Mouse (Mus musculus): ENCODE measurements around the gene Sit1. TPM values are rescaled to one million over a fixed set of nuclear protein-coding genes. Genes with fewer than 3 reads are reported as not detected.

Sit1 gene
- polyA plus RNA-seq (2015; fragmentation: Nextera tagmentation; extraction: Ambion mirVana) = 2.0 and 3.9 TPM in 2 replicates

DNA sequence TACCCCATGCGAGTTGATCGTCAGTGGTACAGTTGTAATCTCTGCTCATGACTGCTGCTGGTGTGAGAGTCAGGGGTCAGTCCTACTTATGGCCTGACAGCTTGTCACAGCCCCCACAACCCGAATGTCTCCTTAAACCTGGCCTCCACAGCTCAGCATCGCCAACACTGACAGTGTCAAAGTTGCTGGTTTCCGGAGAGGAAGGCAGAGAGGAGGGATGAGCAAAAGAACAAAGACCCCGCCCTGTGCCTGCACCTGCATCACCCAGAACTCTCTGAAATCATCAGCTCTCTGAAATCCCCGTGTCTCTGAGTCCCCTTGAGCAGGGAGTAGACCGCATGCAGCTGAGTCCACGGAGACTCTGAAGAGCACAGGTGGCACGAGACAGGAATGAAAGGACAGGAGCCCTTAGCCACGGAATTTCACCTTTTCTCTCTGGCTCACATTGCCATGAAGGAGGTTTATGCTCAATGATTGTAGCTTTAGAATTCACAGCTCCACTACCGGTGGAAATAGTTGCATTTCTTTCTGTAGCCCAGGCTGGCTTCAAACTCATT lies at the start of gene Sit1:
Gene Sit1 (minus strand): TSS at position 200 of the 557 bp plus-strand sequence.
- H3K27me3 ChIP-seq (ENCODE audit: control insufficient read depth, insufficient read depth, low read length) = no peaks in the 10 kb centered on the region
- peak within 1 kb of the TSS; percentile 14; the same call in 1 of the 2 replicates for H3K4me3 ChIP-seq (ENCODE audit: low read length)
- H3K9ac ChIP-seq (ENCODE audit: low read length) = 0 out of 2 replicates have a peak within 1 kb of the TSS, but pooled peaks have one; percentile 21

DNA sequence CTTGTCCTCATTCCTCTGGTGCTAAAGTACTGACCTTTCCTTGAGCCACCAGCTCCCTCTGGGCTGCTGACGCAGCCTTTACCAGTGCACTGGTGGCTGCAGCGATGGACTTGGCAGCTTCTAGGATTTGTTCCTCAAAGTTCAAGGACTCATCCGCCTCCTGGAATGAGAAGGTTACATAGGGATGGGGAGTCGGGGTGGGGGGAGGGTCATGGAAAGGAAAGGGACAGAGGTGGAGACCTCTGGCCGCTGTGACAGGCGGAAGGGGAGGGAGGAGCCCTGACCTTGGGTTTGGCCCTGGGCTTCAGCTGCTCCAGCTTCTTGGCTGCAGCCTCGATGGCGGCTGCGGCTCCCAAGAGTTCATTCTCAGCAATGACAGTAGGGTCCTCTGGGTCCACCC lies 49.7 kb upstream of the Sit1 start:
- WGBS = 82% methylated on average over 9 of the region's 9 CpGs
- H3K27ac ChIP-seq (ENCODE audit: low read length) = no peak overlapping the region
- no peak for ATAC-seq (replicated peaks; ENCODE audit: extremely low read depth, insufficient read depth, low FRiP score)
- peaks cover 10% of the 10 kb centered on the region; the same call in 1 of the 2 replicates for H3K4me1 ChIP-seq (ENCODE audit: control insufficient read depth, insufficient read depth, low read length)
- no peaks in the 10 kb centered on the region for H3K27me3 ChIP-seq (ENCODE audit: control insufficient read depth, insufficient read depth, low read length)
- no peaks in the 10 kb centered on the region for H3K9me3 ChIP-seq (replicated peaks; ENCODE audit: control insufficient read depth, low read length)
- no peak overlapping the region for H3K9ac ChIP-seq (ENCODE audit: low read length)
- H3K36me3 ChIP-seq (ENCODE audit: control insufficient read depth, insufficient read depth) = peaks cover 71% of the 10 kb centered on the region
- H3K4me2 ChIP-seq (ENCODE audit: low read depth, low read length) = no peak overlapping the region
- no peak overlapping the region for H3K4me3 ChIP-seq (ENCODE audit: low read length)

More for the DNA sequence above, at the start of gene Sit1:
- Histone ChIP-seq H3K27ac (ENCODE audit: low read length) (no peak within 1 kb of the TSS), H3K9me3 (replicated peaks; ENCODE audit: control insufficient read depth, low read length) (no peaks in the 10 kb centered on the region; the same call in 1 of the 2 replicates), H3K36me3 (ENCODE audit: control insufficient read depth, insufficient read depth) (no peaks in the 10 kb centered on the region), H3K4me1 (ENCODE audit: control insufficient read depth, insufficient read depth, low read length) (0 out of 2 replicates have a peak, but pooled peaks cover under 1% of the 10 kb centered on the region), H3K4me2 (ENCODE audit: low read depth, low read length) (peak within 1 kb of the TSS; percentile 26)
- WGBS = 53% methylated on average over 12 of the region's 12 CpGs
- ATAC-seq (replicated peaks; ENCODE audit: extremely low read depth, insufficient read depth, low FRiP score) = peak; percentile 21; the same call in 1 of the 2 replicates

- no peaks in the 10 kb centered on the region for H3K27me3 ChIP-seq (ENCODE audit: control insufficient read depth, insufficient read depth, low read length)
- WGBS = 16% methylated on average over 7 of the region's 7 CpGs
- H3K4me3 ChIP-seq (ENCODE audit: low read length) = no peak overlapping the region
- no peak overlapping the region for H3K4me2 ChIP-seq (ENCODE audit: low read depth, low read length)
- H3K9me3 ChIP-seq (replicated peaks; ENCODE audit: control insufficient read depth, low read length) = no peaks in the 10 kb centered on the region
- peak overlapping the region; percentile 23; the same call in 1 of the 2 replicates for H3K27ac ChIP-seq (ENCODE audit: low read length)
- peaks cover 48% of the 10 kb centered on the region for H3K36me3 ChIP-seq (ENCODE audit: control insufficient read depth, insufficient read depth)
- no peak overlapping the region; the same call in 1 of the 2 replicates for H3K9ac ChIP-seq (ENCODE audit: low read length)
- peaks cover 10% of the 10 kb centered on the region; the same call in 1 of the 2 replicates for H3K4me1 ChIP-seq (ENCODE audit: control insufficient read depth, insufficient read depth, low read length)
- ATAC-seq (replicated peaks; ENCODE audit: extremely low read depth, insufficient read depth, low FRiP score) = no peak; the same call in 1 of the 2 replicates
Observed at GRCm38 (mm10) chr4:43530581-43530980, 47.0 kb upstream of the Sit1 start.

DNA sequence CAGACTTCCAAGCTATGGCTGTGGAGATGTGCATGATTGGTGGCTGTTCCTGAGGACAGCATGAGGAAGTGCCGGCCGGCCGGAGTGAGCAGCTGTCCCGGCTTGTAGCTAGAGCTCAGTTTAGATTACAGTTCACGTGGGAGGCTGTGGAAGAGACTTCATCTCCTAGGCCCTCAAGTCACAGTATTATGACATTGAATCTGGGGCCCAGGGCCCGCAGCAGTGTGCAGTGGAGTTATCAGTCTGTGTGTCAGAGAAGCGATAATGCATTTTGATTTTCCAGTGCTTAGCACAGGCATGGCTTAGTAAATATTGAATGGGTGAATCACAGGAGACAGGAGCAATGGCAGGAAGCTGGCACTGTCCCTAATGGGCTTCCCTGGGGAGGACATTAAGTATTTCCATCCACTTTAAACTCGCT lies 46.6 kb upstream of the Sit1 start:
- no peak overlapping the region for H3K4me3 ChIP-seq (ENCODE audit: low read length)
- peaks cover 10% of the 10 kb centered on the region; the same call in 1 of the 2 replicates for H3K4me1 ChIP-seq (ENCODE audit: control insufficient read depth, insufficient read depth, low read length)
- H3K27me3 ChIP-seq (ENCODE audit: control insufficient read depth, insufficient read depth, low read length) = no peaks in the 10 kb centered on the region
- WGBS = 29% methylated on average over 8 of the region's 8 CpGs
- H3K4me2 ChIP-seq (ENCODE audit: low read depth, low read length) = no peak overlapping the region
- no peaks in the 10 kb centered on the region for H3K9me3 ChIP-seq (replicated peaks; ENCODE audit: control insufficient read depth, low read length)
- no peak overlapping the region; the same call in 1 of the 2 replicates for H3K9ac ChIP-seq (ENCODE audit: low read length)
- peaks cover 43% of the 10 kb centered on the region for H3K36me3 ChIP-seq (ENCODE audit: control insufficient read depth, insufficient read depth)
- ATAC-seq (replicated peaks; ENCODE audit: extremely low read depth, insufficient read depth, low FRiP score) = no peak
- peak overlapping the region; percentile 33; the same call in 1 of the 2 replicates for H3K27ac ChIP-seq (ENCODE audit: low read length)

- ATAC-seq (replicated peaks; ENCODE audit: extremely low read depth, insufficient read depth, low FRiP score) = no peak
- H3K9ac ChIP-seq (ENCODE audit: low read length) = no peak overlapping the region
- peaks cover 27% of the 10 kb centered on the region for H3K36me3 ChIP-seq (ENCODE audit: control insufficient read depth, insufficient read depth)
- WGBS = 79% methylated on average over 9 of the region's 9 CpGs
- no peaks in the 10 kb centered on the region for H3K27me3 ChIP-seq (ENCODE audit: control insufficient read depth, insufficient read depth, low read length)
- H3K27ac ChIP-seq (ENCODE audit: low read length) = no peak overlapping the region
- H3K9me3 ChIP-seq (replicated peaks; ENCODE audit: control insufficient read depth, low read length) = no peaks in the 10 kb centered on the region
- peaks cover 10% of the 10 kb centered on the region; the same call in 1 of the 2 replicates for H3K4me1 ChIP-seq (ENCODE audit: control insufficient read depth, insufficient read depth, low read length)
- no peak overlapping the region for H3K4me3 ChIP-seq (ENCODE audit: low read length)
- no peak overlapping the region for H3K4me2 ChIP-seq (ENCODE audit: low read depth, low read length)
Observed at GRCm38 (mm10) chr4:43528487-43528886, 45.0 kb upstream of the Sit1 start.

DNA sequence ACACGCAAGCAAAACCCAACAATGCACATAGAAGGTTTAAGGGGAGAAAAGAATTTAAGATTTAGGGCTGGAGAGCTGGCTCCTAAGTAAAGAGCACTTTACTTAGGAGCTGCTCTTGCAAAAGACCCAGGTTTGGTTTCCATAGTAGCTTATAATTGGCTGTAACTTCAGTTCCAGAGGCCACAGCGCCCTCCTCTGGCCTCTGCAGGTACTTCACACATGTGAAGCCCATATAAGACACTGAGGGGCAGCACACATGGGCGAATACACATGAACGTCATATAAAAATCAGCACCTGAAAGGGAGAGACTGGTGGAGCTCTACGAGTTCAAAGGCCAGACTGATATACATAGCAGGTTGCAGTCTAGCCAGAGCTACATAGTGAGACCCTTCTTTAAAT lies 44.3 kb upstream of the Sit1 start:
- no peak for ATAC-seq (replicated peaks; ENCODE audit: extremely low read depth, insufficient read depth, low FRiP score)
- no peaks in the 10 kb centered on the region for H3K27me3 ChIP-seq (ENCODE audit: control insufficient read depth, insufficient read depth, low read length)

DNA sequence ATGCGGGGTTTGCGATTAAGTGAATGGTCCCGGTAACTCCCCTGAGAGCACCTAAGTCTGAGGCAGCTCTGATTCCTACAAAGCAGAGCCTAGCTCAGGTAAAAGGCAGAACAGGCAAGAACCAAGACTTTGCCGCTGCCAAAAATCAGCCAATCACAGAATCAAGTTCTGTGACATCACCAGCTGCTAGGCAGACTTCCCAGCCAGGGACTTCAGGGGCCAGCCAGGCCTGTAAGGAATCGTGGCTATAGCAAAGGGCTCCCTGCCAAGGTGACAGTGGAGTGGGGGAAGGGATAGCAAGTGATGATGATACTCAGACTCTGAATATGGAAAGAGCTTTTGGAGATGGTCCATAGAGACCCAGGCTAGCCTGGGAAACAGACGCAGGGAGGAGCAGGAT lies 36.4 kb upstream of the Sit1 start:
- ATAC-seq (replicated peaks; ENCODE audit: extremely low read depth, insufficient read depth, low FRiP score) = 0 out of 2 replicates have a peak, but pooled peaks have one; percentile 29
- Histone ChIP-seq H3K4me3 (ENCODE audit: low read length) (peak overlapping the region; percentile 30; the same call in 1 of the 2 replicates), H3K36me3 (ENCODE audit: control insufficient read depth, insufficient read depth) (peaks cover 14% of the 10 kb centered on the region; the same call in 1 of the 2 replicates), H3K27ac (ENCODE audit: low read length) (peak overlapping the region; percentile 30), H3K4me1 (ENCODE audit: control insufficient read depth, insufficient read depth, low read length) (peaks cover 27% of the 10 kb centered on the region), H3K9ac (ENCODE audit: low read length) (no peak overlapping the region), H3K4me2 (ENCODE audit: low read depth, low read length) (peak overlapping the region; percentile 60), H3K27me3 (ENCODE audit: control insufficient read depth, insufficient read depth, low read length) (no peaks in the 10 kb centered on the region), H3K9me3 (replicated peaks; ENCODE audit: control insufficient read depth, low read length) (no peaks in the 10 kb centered on the region)
- WGBS = 12% methylated on average over 6 of the region's 6 CpGs

More for the DNA sequence above, 44.3 kb upstream of the Sit1 start:
- Histone ChIP-seq H3K36me3 (ENCODE audit: control insufficient read depth, insufficient read depth) (peaks cover 21% of the 10 kb centered on the region), H3K9ac (ENCODE audit: low read length) (no peak overlapping the region), H3K9me3 (replicated peaks; ENCODE audit: control insufficient read depth, low read length) (no peaks in the 10 kb centered on the region), H3K27ac (ENCODE audit: low read length) (no peak overlapping the region), H3K4me3 (ENCODE audit: low read length) (no peak overlapping the region), H3K4me1 (ENCODE audit: control insufficient read depth, insufficient read depth, low read length) (peaks cover 10% of the 10 kb centered on the region; the same call in 1 of the 2 replicates), H3K4me2 (ENCODE audit: low read depth, low read length) (no peak overlapping the region)
- WGBS = 65% methylated on average over 5 of the region's 5 CpGs

DNA sequence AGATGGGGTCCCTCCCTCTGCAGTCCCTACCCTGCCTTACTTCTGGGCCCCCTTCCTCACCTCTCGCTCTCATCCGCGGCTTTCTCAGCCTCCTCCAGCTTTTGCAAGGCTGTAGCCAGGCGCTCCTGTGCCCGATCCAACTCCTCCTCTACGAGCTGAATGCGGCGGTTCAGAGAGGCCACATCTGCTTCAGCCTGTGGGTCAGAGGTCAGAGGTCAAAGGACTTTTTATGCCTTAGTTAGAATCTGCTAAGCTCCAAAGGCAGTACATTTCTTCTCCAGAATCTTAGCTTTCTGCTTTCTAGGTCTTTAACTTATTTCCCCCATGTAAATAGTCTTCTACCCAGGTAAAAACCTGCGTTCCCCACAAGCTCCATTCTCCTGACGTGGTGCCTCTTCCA lies 36.0 kb upstream of the Sit1 start:
- Histone ChIP-seq H3K27me3 (ENCODE audit: control insufficient read depth, insufficient read depth, low read length) (no peaks in the 10 kb centered on the region), H3K4me1 (ENCODE audit: control insufficient read depth, insufficient read depth, low read length) (peaks cover 31% of the 10 kb centered on the region), H3K9me3 (replicated peaks; ENCODE audit: control insufficient read depth, low read length) (no peaks in the 10 kb centered on the region), H3K27ac (ENCODE audit: low read length) (no peak overlapping the region), H3K4me3 (ENCODE audit: low read length) (peak overlapping the region; percentile 30; the same call in 1 of the 2 replicates), H3K4me2 (ENCODE audit: low read depth, low read length) (peak overlapping the region; percentile 60), H3K36me3 (ENCODE audit: control insufficient read depth, insufficient read depth) (peaks cover 14% of the 10 kb centered on the region; the same call in 1 of the 2 replicates), H3K9ac (ENCODE audit: low read length) (no peak overlapping the region)
- WGBS = 38% methylated on average over 10 of the region's 10 CpGs
- no peak for ATAC-seq (replicated peaks; ENCODE audit: extremely low read depth, insufficient read depth, low FRiP score)
